Mouse (Mus musculus): ENCODE data around the gene Unk. TPM values are rescaled to one million over a fixed set of nuclear protein-coding genes. Genes with fewer than 3 reads are reported as not detected.
"Not testable (repeated sequence)": the region's sequence is repeated elsewhere in the genome, so short reads cannot be mapped to it uniquely, and the experiment has no call there.

Gene Unk
- total RNA-seq, 2 experiments from 2014 or later = 15.2 to 25.4 TPM

DNA sequence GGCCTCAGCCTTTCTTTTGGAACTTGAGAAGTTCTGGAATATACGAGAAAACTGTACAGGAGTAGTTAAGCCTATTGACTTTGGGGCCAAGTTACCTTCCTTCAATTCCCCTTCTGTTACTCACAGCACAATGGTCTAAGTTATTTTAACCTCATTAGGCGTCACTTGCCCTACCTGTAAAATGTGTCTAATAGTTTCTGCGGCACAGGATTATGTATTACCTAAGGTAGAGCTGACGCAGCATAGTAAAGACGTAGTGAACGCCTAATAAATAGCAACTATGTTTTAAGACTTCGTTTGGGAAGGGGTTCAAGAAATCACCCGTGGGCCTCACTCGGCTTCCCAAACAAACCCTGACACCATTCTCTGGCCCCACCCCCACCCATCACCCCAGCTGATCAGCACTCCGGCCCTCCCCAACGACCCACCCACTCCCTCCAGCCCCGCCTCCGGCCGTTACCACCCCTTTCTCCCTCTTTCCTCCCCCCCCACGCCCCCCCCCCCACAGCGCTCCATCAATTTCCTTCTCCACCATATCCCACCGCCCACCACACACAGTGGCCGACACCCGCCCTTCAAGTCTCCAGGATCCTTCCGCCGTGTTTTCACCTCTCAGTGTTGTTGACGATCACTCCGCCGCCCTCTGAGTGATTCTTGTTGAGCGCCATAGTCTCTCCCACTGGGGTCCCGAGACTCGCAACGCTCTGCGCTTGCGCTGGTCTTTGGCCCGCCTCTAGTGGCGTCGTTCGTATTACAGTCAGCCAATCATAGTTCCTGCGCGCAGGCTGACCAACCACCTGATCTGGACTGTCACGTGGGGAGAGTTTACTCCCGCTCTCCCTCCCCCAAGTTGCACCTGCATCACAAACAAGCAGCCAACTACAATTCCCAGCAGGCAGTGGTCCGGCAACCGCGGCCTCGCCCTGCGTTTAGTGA lies 56.4 kb downstream of the Unk start, which contains the start of gene Wbp2:
Gene Wbp2, minus strand, starts transcription at position 738 of the 936 bp plus-strand sequence.
- ATAC-seq (replicated peaks; ENCODE audit: poor library complexity, severe bottlenecking) = peak; percentile 93

DNA sequence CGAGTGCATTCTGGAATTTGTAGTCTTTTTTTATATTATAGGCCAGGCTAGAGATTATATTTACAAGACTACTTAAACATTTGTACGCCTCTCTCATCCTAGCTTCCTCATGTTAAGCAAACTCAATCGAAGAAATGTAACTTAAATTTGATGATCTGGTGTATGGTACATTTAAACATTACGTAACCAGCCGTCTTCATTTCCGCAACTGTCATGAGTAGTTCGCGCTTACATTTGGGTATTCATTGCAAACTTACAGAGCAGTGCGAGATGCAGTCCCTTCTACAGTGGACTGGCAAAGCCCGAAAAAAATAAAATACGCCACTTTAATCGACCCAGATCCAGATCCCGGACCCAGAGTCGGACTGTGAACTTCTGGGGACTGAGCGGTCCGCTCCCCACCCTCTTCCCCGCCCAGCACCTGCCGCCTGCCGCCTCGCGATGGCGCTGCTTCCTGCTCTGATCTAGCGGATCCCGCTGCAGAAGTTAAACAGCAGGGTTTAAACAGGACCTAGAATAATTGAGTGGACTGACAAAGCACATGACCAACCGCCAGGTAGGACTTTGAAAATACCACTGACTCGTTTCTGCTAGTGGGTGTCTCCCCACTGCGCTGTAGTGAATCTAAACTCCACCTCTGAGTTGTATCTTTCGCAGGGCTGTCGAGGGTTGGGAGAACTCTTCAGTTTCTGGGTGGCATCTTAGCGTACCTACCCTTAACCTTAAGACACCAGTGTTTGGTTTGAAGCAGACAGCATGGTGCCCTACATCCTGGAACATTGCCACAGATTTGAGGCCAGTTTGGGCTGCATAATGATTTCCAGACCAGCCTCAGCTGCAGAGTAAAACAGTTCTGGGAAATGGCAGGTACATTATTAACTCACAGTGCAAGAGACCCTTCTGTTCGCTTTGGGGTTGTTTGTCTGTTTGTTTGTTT lies 57.3 kb downstream of the Unk start:
- peak; percentile 67 for ATAC-seq (replicated peaks; ENCODE audit: poor library complexity, severe bottlenecking)

- ATAC-seq (replicated peaks; ENCODE audit: poor library complexity, severe bottlenecking) = no peak
Observed at GRCm38 (mm10) chr11:116088188-116088587, 58.1 kb downstream of the Unk start.

- ATAC-seq (replicated peaks; ENCODE audit: poor library complexity, severe bottlenecking) = no peak
Observed at GRCm38 (mm10) chr11:116088741-116089394, 58.7 kb downstream of the Unk start.

DNA sequence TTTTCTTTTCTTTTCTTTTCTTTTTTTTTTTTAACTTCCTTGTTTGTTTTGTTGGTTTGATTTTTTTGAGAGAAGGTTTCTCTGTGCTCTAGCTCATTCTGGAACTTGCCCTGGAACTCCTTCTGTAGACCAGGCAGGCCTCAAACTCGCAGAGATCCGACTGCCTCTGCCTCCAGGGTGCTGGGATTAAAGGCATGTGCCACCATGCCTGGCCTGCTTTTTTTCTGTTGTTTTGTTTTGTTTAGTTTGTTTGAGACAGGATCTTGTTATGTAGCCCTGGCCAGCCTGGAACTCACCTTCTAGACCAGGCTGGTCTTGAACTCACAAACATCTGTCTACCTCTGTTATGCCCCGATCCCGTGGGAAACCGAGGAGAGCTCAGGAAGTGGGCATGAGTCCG lies 59.4 kb downstream of the Unk start:
- ATAC-seq (replicated peaks; ENCODE audit: poor library complexity, severe bottlenecking) = no peak

GRCm38 (mm10) chr11:116091591-116091990 lies 61.5 kb downstream of the Unk start:
- no peak for ATAC-seq (replicated peaks; ENCODE audit: poor library complexity, severe bottlenecking)

DNA sequence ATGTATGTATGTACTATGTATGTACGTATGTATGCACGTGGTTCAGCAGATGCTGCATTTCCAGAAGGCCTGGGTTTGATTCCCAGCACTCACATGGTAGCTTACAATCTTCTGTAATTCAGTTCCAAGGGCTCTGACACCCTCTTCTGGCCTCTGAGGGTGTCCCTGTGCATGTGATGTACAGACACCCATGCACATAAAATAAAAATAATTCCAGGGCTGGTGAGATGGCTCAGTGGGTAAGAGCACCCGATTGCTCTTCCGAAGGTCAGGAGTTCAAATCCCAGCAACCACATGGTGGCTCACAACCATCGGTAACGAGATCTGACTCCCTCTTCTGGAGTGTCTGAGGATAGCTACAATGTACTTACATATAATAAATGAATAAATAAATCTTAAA lies 62.8 kb downstream of the Unk start:
- not testable (repeated sequence) for ATAC-seq (replicated peaks; ENCODE audit: poor library complexity, severe bottlenecking)

GRCm38 (mm10) chr11:116093771-116094565 lies 63.8 kb downstream of the Unk start:
- ATAC-seq (replicated peaks; ENCODE audit: poor library complexity, severe bottlenecking) = peak; percentile 64

GRCm38 (mm10) chr11:116095573-116095972 lies 65.5 kb downstream of the Unk start:
- ATAC-seq (replicated peaks; ENCODE audit: poor library complexity, severe bottlenecking) = no peak

DNA sequence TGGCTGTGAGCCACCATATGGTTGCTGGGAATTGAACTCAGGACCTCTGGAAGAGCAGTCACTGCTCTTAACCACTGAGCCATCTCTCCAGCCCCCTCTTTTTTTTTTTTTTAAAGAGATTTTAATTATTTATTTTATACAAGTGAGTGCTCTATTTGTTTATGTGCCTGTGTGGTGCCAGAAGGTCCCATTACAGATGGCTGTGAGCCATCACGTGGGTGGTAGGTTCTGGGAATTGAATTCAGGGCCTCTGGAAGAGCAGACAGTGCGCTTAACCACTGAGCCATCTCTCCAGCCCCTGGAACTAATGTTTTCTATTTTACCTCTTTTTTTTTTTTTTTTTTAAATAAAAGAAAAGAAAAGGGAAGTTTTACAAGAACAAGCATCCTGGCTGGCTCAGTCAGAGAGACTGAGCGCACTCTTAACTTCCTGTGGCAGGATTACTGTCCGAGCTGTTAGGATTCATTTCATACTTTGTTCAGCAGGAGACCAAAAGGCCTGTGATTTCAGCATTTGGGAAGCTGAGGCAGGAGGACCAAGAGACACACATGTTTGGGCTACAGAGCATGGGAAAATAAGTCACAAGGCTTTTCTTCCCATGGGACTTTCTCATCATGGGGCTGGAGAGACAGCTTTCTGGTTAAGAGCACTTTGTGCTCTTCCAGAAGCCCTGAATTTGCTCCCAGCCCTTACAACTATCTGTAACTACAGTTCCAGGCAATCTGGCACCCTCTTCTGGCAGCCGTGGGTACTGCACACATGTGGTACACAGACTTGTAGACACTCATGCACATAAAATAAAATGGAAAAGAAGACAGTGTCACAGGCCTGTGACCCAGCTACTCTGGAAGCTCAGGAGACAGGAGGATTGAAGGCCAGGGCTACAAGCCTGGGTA lies 66.3 kb downstream of the Unk start:
- no peak for ATAC-seq (replicated peaks; ENCODE audit: poor library complexity, severe bottlenecking)

DNA sequence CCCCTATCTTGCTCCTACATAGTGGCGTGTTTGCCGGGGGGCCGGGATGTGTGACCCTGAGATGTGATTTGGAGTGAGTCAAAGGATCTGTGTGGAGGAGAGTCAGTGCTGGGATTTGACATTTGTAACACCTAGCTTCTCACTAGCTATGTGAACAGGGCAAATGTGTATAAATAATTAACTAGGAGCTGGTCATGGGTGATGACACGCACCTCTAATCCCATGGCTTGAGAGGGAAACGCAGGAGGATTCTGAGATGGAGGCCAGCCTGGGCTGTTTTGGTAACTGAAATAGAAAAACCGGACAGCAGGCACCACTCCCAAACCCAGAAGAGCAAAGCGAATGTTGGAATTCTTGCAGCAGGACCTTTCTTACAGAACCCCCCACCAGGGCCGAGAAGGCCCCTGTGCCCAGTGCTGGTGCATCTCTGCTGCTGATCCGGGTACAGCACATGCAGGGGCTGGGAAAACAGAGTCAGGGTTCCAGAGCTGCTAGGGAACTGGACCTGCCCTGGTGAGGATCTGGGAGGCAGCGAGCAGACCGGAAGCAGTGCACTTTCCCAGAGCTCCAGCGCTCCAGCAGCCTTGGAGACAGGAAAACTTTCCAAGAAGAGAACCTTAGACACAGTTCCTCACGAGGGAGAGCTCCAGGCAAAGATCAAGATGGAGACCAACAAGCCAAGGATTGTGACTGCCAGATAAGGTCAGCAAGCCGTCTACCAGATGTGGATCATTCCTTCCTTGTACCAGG lies 68.8 kb downstream of the Unk start:
- ATAC-seq (replicated peaks; ENCODE audit: poor library complexity, severe bottlenecking) = no peak

GRCm38 (mm10) chr11:116099462-116099861 lies 69.3 kb downstream of the Unk start:
- ATAC-seq (replicated peaks; ENCODE audit: poor library complexity, severe bottlenecking) = no peak

GRCm38 (mm10) chr11:116100385-116100784 lies 70.3 kb downstream of the Unk start:
- peak; percentile 50 for ATAC-seq (replicated peaks; ENCODE audit: poor library complexity, severe bottlenecking)

DNA sequence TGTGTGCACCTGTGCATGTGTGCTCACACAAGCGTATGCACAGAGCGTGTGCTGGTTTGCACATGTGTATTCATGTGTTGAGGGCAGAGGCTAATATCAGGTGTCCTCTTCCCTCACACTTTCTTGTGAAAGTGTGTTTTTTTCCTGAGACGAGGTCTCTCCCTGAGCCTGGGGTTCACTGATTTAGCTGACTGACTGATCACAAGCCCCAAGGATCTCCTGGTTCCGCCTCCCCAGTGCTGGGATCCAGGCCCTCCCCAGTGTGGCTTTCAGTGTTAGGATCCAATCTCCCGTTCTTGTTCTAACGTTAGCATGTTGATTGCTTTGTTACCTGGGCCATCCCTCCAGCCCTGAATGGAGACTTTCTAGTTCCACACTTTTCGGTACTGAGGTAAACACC lies 70.7 kb downstream of the Unk start:
- ATAC-seq (replicated peaks; ENCODE audit: poor library complexity, severe bottlenecking) = no peak

GRCm38 (mm10) chr11:116101931-116102381 lies 71.8 kb downstream of the Unk start:
- 0 out of 2 replicates have a peak, but pooled peaks have one; percentile 16 for ATAC-seq (replicated peaks; ENCODE audit: poor library complexity, severe bottlenecking)

DNA sequence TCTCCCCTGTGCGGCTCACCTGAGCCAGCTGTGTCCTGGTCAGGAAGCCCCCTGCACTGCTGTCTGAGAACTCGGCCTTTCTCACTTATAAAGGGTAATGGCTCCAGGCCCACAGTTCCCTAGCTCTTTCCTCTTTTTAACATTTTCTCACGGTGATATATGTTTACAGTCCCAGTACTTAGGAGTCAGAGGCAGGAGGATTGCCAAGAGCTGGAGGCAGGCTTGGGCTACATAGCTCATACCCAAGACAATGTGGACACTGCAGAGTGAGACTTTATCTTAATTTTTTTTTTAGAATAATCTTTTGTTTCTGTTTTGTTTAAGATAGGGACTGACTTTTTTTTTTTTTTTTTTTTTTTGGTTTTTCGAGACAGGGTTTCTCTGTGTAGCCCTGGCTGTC lies 72.3 kb downstream of the Unk start:
- no peak for ATAC-seq (replicated peaks; ENCODE audit: poor library complexity, severe bottlenecking)

DNA sequence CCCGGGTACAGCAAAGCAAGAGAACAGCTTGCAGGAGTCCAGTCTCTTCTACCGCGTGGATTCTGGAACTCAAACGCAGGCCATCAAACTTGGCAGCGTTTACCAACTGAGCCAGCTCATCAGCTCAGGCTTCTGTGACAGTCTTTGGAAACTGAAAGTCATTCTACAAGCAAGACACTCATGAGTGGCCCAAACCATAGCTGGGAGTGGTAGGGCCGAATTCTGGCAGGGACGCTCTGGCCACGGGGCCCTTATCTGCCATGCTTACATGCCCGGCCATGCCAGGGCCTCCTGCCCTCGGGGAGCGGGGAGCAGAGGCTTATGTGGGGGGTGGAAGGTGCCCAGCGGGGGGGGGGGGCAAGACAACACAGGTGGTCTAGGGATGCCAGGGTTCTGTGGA lies 73.5 kb downstream of the Unk start:
- no peak for ATAC-seq (replicated peaks; ENCODE audit: poor library complexity, severe bottlenecking)

Data from granulocyte monocyte progenitor cell, adult 5-6 weeks (primary cell).